Mouse (Mus musculus): ENCODE measurements at regions not wholly inside any gene's neighbourhood (a gene's known extent, or its start where the extent isn't known, plus 50 kb on each side); places are given as distances from the start of the nearest gene placed in this dataset. TPM values are rescaled to one million over a fixed set of nuclear protein-coding genes. Genes with fewer than 3 reads are reported as not detected.

- no peak for ATAC-seq (replicated peaks)
- H3K27ac ChIP-seq (replicated peaks), result no peak overlapping the region
- no peak overlapping the region for H3K4me3 ChIP-seq
- 72% methylated on average over 3 of the region's 3 CpGs for WGBS
- H3K9ac ChIP-seq (replicated peaks), result no peak overlapping the region
- no peak overlapping the region for H3K4me2 ChIP-seq (replicated peaks)
- H3K4me1 ChIP-seq, result no peaks in the 10 kb centered on the region
- H3K36me3 ChIP-seq, result no peaks in the 10 kb centered on the region
- no peaks in the 10 kb centered on the region for H3K9me3 ChIP-seq
- H3K27me3 ChIP-seq, result no peaks in the 10 kb centered on the region
Observed at GRCm38 (mm10) chr8:128282802-128283201, 75.6 kb upstream of the Nrp1 start.

- Histone ChIP-seq H3K4me1 (no peaks in the 10 kb centered on the region), H3K36me3 (no peaks in the 10 kb centered on the region), H3K27ac (replicated peaks) (no peak overlapping the region), H3K4me2 (replicated peaks) (no peak overlapping the region), H3K9ac (replicated peaks) (no peak overlapping the region), H3K9me3 (no peaks in the 10 kb centered on the region), H3K4me3 (no peak overlapping the region), H3K27me3 (no peaks in the 10 kb centered on the region)
- WGBS, result 83% methylated on average over 2 of the region's 2 CpGs
- no peak for ATAC-seq (replicated peaks)
Observed at GRCm38 (mm10) chr8:128283365-128283764, 75.0 kb upstream of the Nrp1 start.

DNA sequence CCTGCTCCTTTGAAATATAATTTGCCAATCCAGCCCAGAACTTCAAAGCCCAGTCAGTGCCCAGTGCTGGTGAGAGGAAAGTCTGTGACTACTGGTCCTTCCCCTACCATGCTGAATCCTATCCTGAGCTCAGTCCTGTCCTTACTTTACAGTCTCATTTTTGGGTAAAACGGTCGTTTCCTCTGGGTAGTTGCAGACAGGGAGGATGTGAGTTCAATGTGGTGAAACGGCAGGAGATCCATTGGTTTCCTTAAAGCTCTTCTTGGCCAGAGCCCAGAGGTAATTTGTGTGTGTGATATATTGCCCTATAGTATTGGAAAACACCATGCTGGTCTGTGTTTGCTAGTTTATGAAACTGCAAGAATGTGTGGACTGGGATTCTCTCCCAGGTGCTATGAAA lies 73.6 kb upstream of the Nrp1 start:
- Histone ChIP-seq H3K27me3 (no peaks in the 10 kb centered on the region), H3K4me3 (no peak overlapping the region), H3K9ac (replicated peaks) (no peak overlapping the region), H3K4me2 (replicated peaks) (no peak overlapping the region), H3K9me3 (no peaks in the 10 kb centered on the region), H3K36me3 (no peaks in the 10 kb centered on the region), H3K4me1 (no peaks in the 10 kb centered on the region), H3K27ac (replicated peaks) (no peak overlapping the region)
- ATAC-seq (replicated peaks), result no peak
- 63% methylated on average over 3 of the region's 3 CpGs for WGBS

DNA sequence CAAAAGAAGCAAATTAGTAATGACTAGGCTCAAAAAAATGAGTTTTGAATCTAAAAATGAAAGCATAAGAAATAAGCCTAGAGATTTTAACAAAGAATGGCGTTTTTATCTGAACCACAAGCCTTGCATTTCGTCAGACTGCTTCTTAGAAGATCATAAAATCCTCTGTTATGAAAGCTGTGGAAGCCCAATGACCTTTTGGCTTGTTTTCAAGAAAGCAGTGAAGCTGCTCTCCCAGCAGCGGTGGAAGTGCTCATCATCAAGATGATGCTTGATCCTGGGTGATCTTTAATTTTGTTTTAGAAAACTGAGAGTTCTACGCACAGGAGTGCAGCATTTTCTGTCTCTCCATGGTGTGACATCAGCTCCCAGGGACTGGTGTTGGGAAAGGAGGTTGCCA lies 68.3 kb upstream of the Nrp1 start:
- H3K9me3 ChIP-seq, result no peaks in the 10 kb centered on the region
- no peaks in the 10 kb centered on the region for H3K27me3 ChIP-seq
- H3K9ac ChIP-seq (replicated peaks), result no peak overlapping the region
- no peaks in the 10 kb centered on the region for H3K4me1 ChIP-seq
- H3K36me3 ChIP-seq, result no peaks in the 10 kb centered on the region
- ATAC-seq (replicated peaks), result no peak
- H3K4me3 ChIP-seq, result no peak overlapping the region
- WGBS, result 81% methylated on average over 4 of the region's 4 CpGs
- H3K27ac ChIP-seq (replicated peaks), result no peak overlapping the region
- H3K4me2 ChIP-seq (replicated peaks), result no peak overlapping the region

DNA sequence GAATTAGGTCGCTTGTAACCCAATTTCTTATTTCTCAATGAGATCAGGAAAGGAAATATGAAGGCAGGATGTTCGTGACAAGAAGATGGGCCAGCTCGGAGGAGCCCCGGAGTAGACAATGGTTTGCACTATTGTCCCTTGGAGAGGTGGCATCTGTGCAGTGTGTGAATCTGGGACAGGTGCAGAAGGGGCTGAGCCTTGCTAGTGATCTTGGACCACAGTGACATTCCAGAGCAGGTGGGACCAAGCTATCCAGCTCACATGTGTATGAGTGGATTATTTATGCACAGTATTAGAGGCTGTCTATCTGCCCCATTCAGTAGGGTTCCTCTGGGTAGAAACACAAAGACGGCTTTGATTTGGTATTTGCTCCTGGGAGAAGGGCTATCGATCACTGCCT lies 66.0 kb upstream of the Nrp1 start:
- no peak overlapping the region for H3K27ac ChIP-seq (replicated peaks)
- no peak overlapping the region for H3K9ac ChIP-seq (replicated peaks)
- no peaks in the 10 kb centered on the region for H3K9me3 ChIP-seq
- no peaks in the 10 kb centered on the region for H3K36me3 ChIP-seq
- WGBS, result 87% methylated on average over 6 of the region's 6 CpGs
- no peak for ATAC-seq (replicated peaks)
- H3K27me3 ChIP-seq, result no peaks in the 10 kb centered on the region
- H3K4me3 ChIP-seq, result no peak overlapping the region
- H3K4me1 ChIP-seq, result peaks cover 11% of the 10 kb centered on the region; the same call in 1 of the 2 replicates
- H3K4me2 ChIP-seq (replicated peaks), result no peak overlapping the region

GRCm38 (mm10) chr8:128296728-128297380 lies 61.5 kb upstream of the Nrp1 start:
- no peaks in the 10 kb centered on the region for H3K27me3 ChIP-seq
- ATAC-seq (replicated peaks), result peak; percentile 48; the same call in 1 of the 2 replicates
- H3K4me3 ChIP-seq, result no peak overlapping the region
- H3K27ac ChIP-seq (replicated peaks), result peak overlapping the region; percentile 21; the same call in 1 of the 2 replicates
- peaks cover 12% of the 10 kb centered on the region; the same call in 1 of the 2 replicates for H3K4me1 ChIP-seq
- no peaks in the 10 kb centered on the region for H3K36me3 ChIP-seq
- no peak overlapping the region for H3K4me2 ChIP-seq (replicated peaks)
- H3K9me3 ChIP-seq, result no peaks in the 10 kb centered on the region
- WGBS, result 36% methylated on average over 14 of the region's 14 CpGs
- no peak overlapping the region for H3K9ac ChIP-seq (replicated peaks)

GRCm38 (mm10) chr8:128302322-128302721 lies 56.1 kb upstream of the Nrp1 start:
- no peak for ATAC-seq (replicated peaks)

More at GRCm38 (mm10) chr8:128302322-128302721, 56.1 kb upstream of the Nrp1 start:
- H3K27me3 ChIP-seq, result no peaks in the 10 kb centered on the region
- no peaks in the 10 kb centered on the region for H3K9me3 ChIP-seq
- H3K4me1 ChIP-seq, result peaks cover 2% of the 10 kb centered on the region; the same call in 1 of the 2 replicates
- no peak overlapping the region for H3K4me3 ChIP-seq
- no peaks in the 10 kb centered on the region for H3K36me3 ChIP-seq
- H3K9ac ChIP-seq (replicated peaks), result no peak overlapping the region
- 84% methylated on average over 2 of the region's 2 CpGs for WGBS
- H3K27ac ChIP-seq (replicated peaks), result no peak overlapping the region
- H3K4me2 ChIP-seq (replicated peaks), result no peak overlapping the region

Small RNAs in the stretch of these regions (microRNA-seq; reads per million reads assigned to microRNA genes)
- not detected for gene Mir21c
